Mouse (Mus musculus): ENCODE data around the gene Nfam1. TPM values are rescaled to one million over a fixed set of nuclear protein-coding genes. Genes with fewer than 3 reads are reported as not detected.

The Nfam1 gene
- total and polyA plus RNA-seq, 3 experiments, result 7.4 to 10.5 TPM; not detected in 1

- no peak for DNase-seq (ENCODE audit: low read depth, low spot score)
- no peak overlapping the region for H3K9ac ChIP-seq (ENCODE audit: control insufficient read depth, low read depth, low read length, poor library complexity, severe bottlenecking)
- H3K27ac ChIP-seq (ENCODE audit: control insufficient read depth, low read depth, low read length), result no peak overlapping the region
- no peak overlapping the region for H3K4me3 ChIP-seq (ENCODE audit: control insufficient read depth in 1 of 2, insufficient read depth in 1 of 2, low read depth in 2 of 2, low read length in 2 of 2)
- H3K36me3 ChIP-seq (ENCODE audit: control insufficient read depth in 1 of 2, insufficient read depth in 2 of 2, low read length in 2 of 2), result no peaks in the 10 kb centered on the region
- no peaks in the 10 kb centered on the region for H3K79me2 ChIP-seq (ENCODE audit: control insufficient read depth, insufficient read depth, low read length, poor library complexity)
- TF ChIP-seq ELF1 (IDR thresholded peaks at IDR 0.05; ENCODE audit: low read depth, low read length) (no peak), MAFK (IDR thresholded peaks at IDR 0.05; ENCODE audit: borderline replicate concordance, low read depth, low read length) (no peak), MXI1 (IDR thresholded peaks at IDR 0.05; ENCODE audit: low read depth, low read length) (no peak), POLR2AphosphoS2 (IDR thresholded peaks at IDR 0.05; ENCODE audit: low read length) (no peak), TAL1 (IDR thresholded peaks at IDR 0.05; ENCODE audit: low read length) (no peak), E2F4 (IDR thresholded peaks at IDR 0.05; ENCODE audit: borderline replicate concordance, low read depth, low read length) (no peak), NELFE (IDR thresholded peaks at IDR 0.05; ENCODE audit: low read depth, low read length) (no peak), MAZ (IDR thresholded peaks at IDR 0.05; ENCODE audit: low read depth, low read length) (no peak), CTCF (IDR thresholded peaks at IDR 0.05 in 2 of 3, conservative IDR thresholded peaks at IDR 0.05 in 1 of 3; ENCODE audit: control insufficient read depth in 1 of 3, insufficient read depth in 1 of 3, low read depth in 2 of 3, low read length in 3 of 3, poor library complexity in 1 of 3, severe bottlenecking in 1 of 3) (no peak), MAX (IDR thresholded peaks at IDR 0.05; ENCODE audit: low read length) (no peak), GABPA (IDR thresholded peaks at IDR 0.05; ENCODE audit: low read depth, low read length) (no peak), ZNF384 (IDR thresholded peaks at IDR 0.05; ENCODE audit: low read depth, low read length) (no peak), SMC3 (IDR thresholded peaks at IDR 0.05; ENCODE audit: low read depth, low read length) (no peak), ETS1 (IDR thresholded peaks at IDR 0.05; ENCODE audit: low read depth, low read length) (no peak), EP300 (IDR thresholded peaks at IDR 0.05; ENCODE audit: low read depth in 1 of 2, low read length in 2 of 2) (no peak), CHD1 (IDR thresholded peaks at IDR 0.05; ENCODE audit: low read depth, low read length) (no peak), USF1 (IDR thresholded peaks at IDR 0.05; ENCODE audit: low read depth, low read length) (no peak)
- no peaks in the 10 kb centered on the region for H3K9me3 ChIP-seq (replicated peaks; ENCODE audit: insufficient read depth, low read length)
- no peaks in the 10 kb centered on the region; a peak in 1 of 4 replicates for H3K27me3 ChIP-seq (ENCODE audit: control insufficient read depth in 1 of 2, insufficient read depth in 2 of 2, low read length in 2 of 2)
- H3K4me1 ChIP-seq (ENCODE audit: control insufficient read depth in 1 of 2, insufficient read depth in 2 of 2, low read length in 2 of 2), result no peaks in the 10 kb centered on the region
Measured at GRCm38 (mm10) chr15:82963090-82963489, 70.0 kb downstream of the Nfam1 start.

GRCm38 (mm10) chr15:82962536-82962935, 70.6 kb downstream of the Nfam1 start:
- no peak for DNase-seq (ENCODE audit: low read depth, low spot score)
- H3K27me3 ChIP-seq (ENCODE audit: control insufficient read depth in 1 of 2, insufficient read depth in 2 of 2, low read length in 2 of 2), result no peaks in the 10 kb centered on the region; a peak in 1 of 4 replicates

More at GRCm38 (mm10) chr15:82962536-82962935, 70.6 kb downstream of the Nfam1 start:
- Histone ChIP-seq H3K9me3 (replicated peaks; ENCODE audit: insufficient read depth, low read length) (no peaks in the 10 kb centered on the region), H3K36me3 (ENCODE audit: control insufficient read depth in 1 of 2, insufficient read depth in 2 of 2, low read length in 2 of 2) (no peaks in the 10 kb centered on the region), H3K9ac (ENCODE audit: control insufficient read depth, low read depth, low read length, poor library complexity, severe bottlenecking) (no peak overlapping the region), H3K4me1 (ENCODE audit: control insufficient read depth in 1 of 2, insufficient read depth in 2 of 2, low read length in 2 of 2) (no peaks in the 10 kb centered on the region), H3K4me3 (ENCODE audit: control insufficient read depth in 1 of 2, insufficient read depth in 1 of 2, low read depth in 2 of 2, low read length in 2 of 2) (no peak overlapping the region), H3K27ac (ENCODE audit: control insufficient read depth, low read depth, low read length) (no peak overlapping the region), H3K79me2 (ENCODE audit: control insufficient read depth, insufficient read depth, low read length, poor library complexity) (no peaks in the 10 kb centered on the region)
- TF ChIP-seq GABPA (IDR thresholded peaks at IDR 0.05; ENCODE audit: low read depth, low read length), result no peak
- no peak for TF ChIP-seq HCFC1 (IDR thresholded peaks at IDR 0.05; ENCODE audit: low read depth, low read length)
- TF ChIP-seq SIN3A (IDR thresholded peaks at IDR 0.05; ENCODE audit: low read length), result no peak
- TF ChIP-seq MYB (IDR thresholded peaks at IDR 0.05; ENCODE audit: low read depth, low read length), result no peak
- no peak for TF ChIP-seq UBTF (IDR thresholded peaks at IDR 0.05; ENCODE audit: borderline replicate concordance, insufficient read depth, low read depth, low read length)
- TF ChIP-seq POLR2AphosphoS5 (IDR thresholded peaks at IDR 0.05; ENCODE audit: borderline replicate concordance, low read depth, low read length), result no peak
- no peak for TF ChIP-seq MAZ (IDR thresholded peaks at IDR 0.05; ENCODE audit: low read depth, low read length)
- no peak for TF ChIP-seq ZNF384 (IDR thresholded peaks at IDR 0.05; ENCODE audit: low read depth, low read length)
- TF ChIP-seq MYC (IDR thresholded peaks at IDR 0.05; ENCODE audit: low read depth, low read length), result no peak
- TF ChIP-seq MAFK (IDR thresholded peaks at IDR 0.05; ENCODE audit: borderline replicate concordance, low read depth, low read length), result no peak
- no peak for TF ChIP-seq ZKSCAN1 (IDR thresholded peaks at IDR 0.05; ENCODE audit: low read depth, low read length)
- no peak for TF ChIP-seq RCOR1 (IDR thresholded peaks at IDR 0.05; ENCODE audit: low read depth, low read length)
- TF ChIP-seq POLR2AphosphoS2 (IDR thresholded peaks at IDR 0.05; ENCODE audit: low read length), result no peak
- TF ChIP-seq NELFE (IDR thresholded peaks at IDR 0.05; ENCODE audit: low read depth, low read length), result no peak
- TF ChIP-seq JUND (IDR thresholded peaks at IDR 0.05; ENCODE audit: low read depth, low read length), result no peak
- no peak for TF ChIP-seq SMC3 (IDR thresholded peaks at IDR 0.05; ENCODE audit: low read depth, low read length)
- TF ChIP-seq ETS1 (IDR thresholded peaks at IDR 0.05; ENCODE audit: low read depth, low read length), result no peak
- no peak for TF ChIP-seq BHLHE40 (IDR thresholded peaks at IDR 0.05; ENCODE audit: borderline replicate concordance, low read depth, low read length)
- no peak for TF ChIP-seq TBP (IDR thresholded peaks at IDR 0.05; ENCODE audit: low read depth, low read length)
